ENCODE assay signal across 23 mouse cellular contexts in the genomic region with DNA sequence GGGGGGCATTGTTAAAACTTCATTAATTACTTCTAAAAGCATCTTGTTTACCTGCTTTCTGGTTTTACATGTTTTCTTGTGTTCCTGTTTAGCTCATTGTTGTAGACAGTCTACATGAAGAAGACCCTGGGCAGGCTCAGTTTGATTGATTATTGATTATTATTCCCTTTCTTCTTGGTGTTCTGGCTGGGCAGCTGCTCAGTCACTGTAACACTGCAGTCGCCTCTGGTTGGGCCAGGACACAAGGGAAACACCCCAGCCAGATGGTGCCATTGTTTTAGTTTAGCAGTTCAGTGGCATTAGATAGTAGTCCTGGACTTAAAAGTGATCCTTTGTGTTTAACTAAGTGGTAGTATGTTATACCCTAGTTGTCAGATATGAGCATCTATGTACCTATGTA.
DNase-seq lines count a peak whose midpoint lies in the region; ATAC-seq lines count a peak whose summit lies in the region.
"Had no signal": no experiment of that assay in that cellular context is flagged by ENCODE, and none has a peak within 500 bp of the region (broad histone marks: within the 10 kb centered on the region; RNA-seq: fewer than 3 reads in every experiment).

No protein-coding gene starts in this region.

- H3K27me3 ChIP-seq in hindbrain, embryonic 10.5 days (ENCODE audit: insufficient read depth, poor library complexity, severe bottlenecking) = no peaks in the 10 kb centered on the region
- no peaks in the 10 kb centered on the region for H3K27me3 ChIP-seq in hindbrain, embryonic 13.5 days
- no peaks in the 10 kb centered on the region for H3K27me3 ChIP-seq in hindbrain, embryonic 12.5 days
- no peaks in the 10 kb centered on the region for H3K27me3 ChIP-seq in hindbrain, embryonic 16.5 days (replicated peaks; ENCODE audit: control insufficient read depth, insufficient read depth, low read length)
- no peaks in the 10 kb centered on the region for H3K27me3 ChIP-seq in neural tube, embryonic 11.5 days (ENCODE audit: control insufficient read depth, insufficient read depth, low read length)
- H3K27me3 ChIP-seq in neural tube, embryonic 15.5 days (replicated peaks) = no peaks in the 10 kb centered on the region
- H3K27me3 ChIP-seq: embryonic facial prominence, embryonic 15.5 days; forebrain, embryonic 12.5 days had no signal

- no peak for ATAC-seq in hindbrain, embryonic 13.5 days (ENCODE audit: low FRiP score)
- peak; percentile 38; the same call in 1 of the 2 replicates for ATAC-seq in hindbrain, embryonic 12.5 days (ENCODE audit: low FRiP score)
- ATAC-seq in hindbrain, embryonic 16.5 days = no peak
- peak; percentile 27; the same call in 1 of the 2 replicates for ATAC-seq in neural tube, embryonic 11.5 days (ENCODE audit: insufficient read depth, low FRiP score, low TSS enrichment)
- no peak for ATAC-seq in neural tube, embryonic 15.5 days (ENCODE audit: low FRiP score)
- ATAC-seq: forebrain, embryonic 14.5 days; forebrain, embryonic 16.5 days had no signal

- H3K4me1 ChIP-seq in hindbrain, embryonic 10.5 days (replicated peaks) = 0 out of 2 replicates have a peak, but pooled peaks cover 3% of the 10 kb centered on the region
- peaks cover 3% of the 10 kb centered on the region; the same call in 1 of the 2 replicates for H3K4me1 ChIP-seq in hindbrain, embryonic 13.5 days (replicated peaks)
- no peaks in the 10 kb centered on the region for H3K4me1 ChIP-seq in hindbrain, embryonic 12.5 days
- no peaks in the 10 kb centered on the region for H3K4me1 ChIP-seq in hindbrain, embryonic 16.5 days (ENCODE audit: control insufficient read depth, insufficient read depth, low read depth, low read length)
- no peaks in the 10 kb centered on the region for H3K4me1 ChIP-seq in neural tube, embryonic 11.5 days (ENCODE audit: control insufficient read depth, insufficient read depth, low read length)
- H3K4me1 ChIP-seq in neural tube, embryonic 15.5 days = no peaks in the 10 kb centered on the region
- H3K4me1 ChIP-seq: embryonic facial prominence, embryonic 15.5 days; forebrain, embryonic 12.5 days had no signal

- H3K4me2 ChIP-seq in hindbrain, embryonic 13.5 days = no peak overlapping the region
- no peak overlapping the region for H3K4me2 ChIP-seq in hindbrain, embryonic 12.5 days (replicated peaks)
- no peak overlapping the region for H3K4me2 ChIP-seq in hindbrain, embryonic 16.5 days (ENCODE audit: low read length)
- no peak overlapping the region for H3K4me2 ChIP-seq in neural tube, embryonic 11.5 days (ENCODE audit: low read depth)
- no peak overlapping the region for H3K4me2 ChIP-seq in neural tube, embryonic 15.5 days
- H3K4me2 ChIP-seq: embryonic facial prominence, embryonic 13.5 days; embryonic facial prominence, embryonic 15.5 days; forebrain, embryonic 12.5 days had no signal

- H3K36me3 ChIP-seq in hindbrain, embryonic 10.5 days = peaks cover 11% of the 10 kb centered on the region; the same call in 1 of the 2 replicates
- H3K36me3 ChIP-seq in hindbrain, embryonic 13.5 days = 0 out of 2 replicates have a peak, but pooled peaks cover 4% of the 10 kb centered on the region
- no peaks in the 10 kb centered on the region for H3K36me3 ChIP-seq in hindbrain, embryonic 12.5 days
- no peaks in the 10 kb centered on the region for H3K36me3 ChIP-seq in hindbrain, embryonic 16.5 days (ENCODE audit: control insufficient read depth, insufficient read depth, low read length)
- H3K36me3 ChIP-seq in neural tube, embryonic 11.5 days (ENCODE audit: control insufficient read depth, insufficient read depth, low read length) = no peaks in the 10 kb centered on the region
- no peaks in the 10 kb centered on the region for H3K36me3 ChIP-seq in neural tube, embryonic 15.5 days
- H3K36me3 ChIP-seq: embryonic facial prominence, embryonic 13.5 days; embryonic facial prominence, embryonic 15.5 days; forebrain, embryonic 10.5 days; forebrain, embryonic 12.5 days had no signal

- 39% methylated on average over 1 of the region's 1 CpGs for WGBS in hindbrain, embryonic 10.5 days
- 24% methylated on average over 1 of the region's 1 CpGs for WGBS in hindbrain, embryonic 13.5 days
- WGBS in hindbrain, embryonic 12.5 days = 21% methylated on average over 1 of the region's 1 CpGs
- WGBS in hindbrain, embryonic 16.5 days = 36% methylated on average over 1 of the region's 1 CpGs
- WGBS in neural tube, embryonic 11.5 days = 38% methylated on average over 1 of the region's 1 CpGs
- 32% methylated on average over 1 of the region's 1 CpGs for WGBS in neural tube, embryonic 15.5 days

- H3K9me3 ChIP-seq in hindbrain, embryonic 10.5 days = no peaks in the 10 kb centered on the region
- H3K9me3 ChIP-seq in hindbrain, embryonic 13.5 days = no peaks in the 10 kb centered on the region
- no peaks in the 10 kb centered on the region for H3K9me3 ChIP-seq in hindbrain, embryonic 12.5 days (replicated peaks)
- no peaks in the 10 kb centered on the region for H3K9me3 ChIP-seq in hindbrain, embryonic 16.5 days (ENCODE audit: control insufficient read depth, low read length)
- H3K9me3 ChIP-seq in neural tube, embryonic 11.5 days (ENCODE audit: control insufficient read depth, low read length) = no peaks in the 10 kb centered on the region
- H3K9me3 ChIP-seq in neural tube, embryonic 15.5 days (replicated peaks) = no peaks in the 10 kb centered on the region
- H3K9me3 ChIP-seq: embryonic facial prominence, embryonic 13.5 days; embryonic facial prominence, embryonic 15.5 days; forebrain, embryonic 10.5 days; forebrain, embryonic 12.5 days had no signal

- H3K9ac ChIP-seq in hindbrain, embryonic 13.5 days = no peak overlapping the region
- no peak overlapping the region for H3K9ac ChIP-seq in hindbrain, embryonic 12.5 days
- no peak overlapping the region for H3K9ac ChIP-seq in hindbrain, embryonic 16.5 days (ENCODE audit: low read depth, low read length)
- no peak overlapping the region for H3K9ac ChIP-seq in neural tube, embryonic 11.5 days (ENCODE audit: low read length)
- H3K9ac ChIP-seq in neural tube, embryonic 15.5 days (replicated peaks) = no peak overlapping the region
- H3K9ac ChIP-seq: embryonic facial prominence, embryonic 13.5 days; embryonic facial prominence, embryonic 15.5 days; forebrain, embryonic 12.5 days had no signal

- DNase-seq in hindbrain, embryonic 10.5 days (ENCODE audit: low spot score) = peak; percentile 13
- DNase-seq in neural tube, embryonic 11.5 days (ENCODE audit: low spot score) = no peak
- DNase-seq: adrenal gland, adult 2 months; adrenal gland, postnatal 10 days; adrenal gland, postnatal 25 days; cerebellum, adult 11 months; cerebellum, adult 18-20 months; cerebellum, adult 8-10 months; cerebellum, adult 9-11 months; cerebellum, postnatal 14 days; cerebellum, postnatal 36 days; embryo, embryonic 11 days had no signal

- H3K27ac ChIP-seq in hindbrain, embryonic 10.5 days = peak overlapping the region; percentile 16; the same call in 1 of the 2 replicates
- H3K27ac ChIP-seq in hindbrain, embryonic 13.5 days = no peak overlapping the region
- no peak overlapping the region for H3K27ac ChIP-seq in hindbrain, embryonic 12.5 days
- H3K27ac ChIP-seq in hindbrain, embryonic 16.5 days (ENCODE audit: low read depth, low read length) = no peak overlapping the region
- H3K27ac ChIP-seq in neural tube, embryonic 11.5 days (ENCODE audit: low read depth, low read length) = no peak overlapping the region
- no peak overlapping the region for H3K27ac ChIP-seq in neural tube, embryonic 15.5 days (replicated peaks)
- H3K27ac ChIP-seq: embryonic facial prominence, embryonic 13.5 days; embryonic facial prominence, embryonic 15.5 days; forebrain, embryonic 10.5 days; forebrain, embryonic 12.5 days had no signal

- no peak overlapping the region for H3K4me3 ChIP-seq in hindbrain, embryonic 10.5 days
- no peak overlapping the region for H3K4me3 ChIP-seq in hindbrain, embryonic 13.5 days
- no peak overlapping the region for H3K4me3 ChIP-seq in hindbrain, embryonic 12.5 days
- no peak overlapping the region for H3K4me3 ChIP-seq in hindbrain, embryonic 16.5 days (ENCODE audit: low read length)
- H3K4me3 ChIP-seq in neural tube, embryonic 11.5 days (ENCODE audit: low read depth, low read length) = no peak overlapping the region
- no peak overlapping the region for H3K4me3 ChIP-seq in neural tube, embryonic 15.5 days (replicated peaks)
- H3K4me3 ChIP-seq: embryonic facial prominence, embryonic 13.5 days; embryonic facial prominence, embryonic 15.5 days; erythroblast, embryonic 14.5 days; forebrain, embryonic 10.5 days; forebrain, embryonic 12.5 days had no signal

Comparison
In these comparisons a context has a peak if more than half of its experiments do, and no peak if none do; other contexts are left out.
1. ATAC-seq: peak in hindbrain, embryonic 12.5 days (single experiment) and neural tube, embryonic 11.5 days (single experiment); none in hindbrain, embryonic 13.5 days (single experiment), hindbrain, embryonic 16.5 days (single experiment) and neural tube, embryonic 15.5 days (single experiment).